Mouse (Mus musculus) liver, adult 10 weeks (tissue): ENCODE measurements around the gene Exoc3. TPM values are rescaled to one million over a fixed set of nuclear protein-coding genes. Genes with fewer than 3 reads are reported as not detected.

ENCODE experiments used
- polyA plus RNA-seq: library from polyadenylated mRNA; stranded (reverse); fragments of 350-450 nt; fragmentation: Illumina TruSeq; extraction: RNeasy Lipid Tissue Mini Kit (QIAGEN cat#74804); gene quantifications from one replicate; pipeline ENCODE4 v1.2.3, GENCODE M21; 2014; ENCODE audit warnings: low read depth, low replicate concordance

Exoc3 gene
- polyA plus RNA-seq = 16.1 TPM

GRCm38 (mm10) chr13:74208317-74208985, at the start of gene Exoc3:
TSS of gene Exoc3 (minus strand) at chr13:74208732.

GRCm38 (mm10) chr13:74121141-74121602, 87.4 kb downstream of the Exoc3 start, which contains the start of gene Slc9a3:
TSS of gene Slc9a3 (plus strand) at chr13:74121457.

Other genes with a start within 250 kb of the Exoc3 start
- not detected for gene Zdhhc11, start 244.9 kb downstream of the Exoc3 start, polyA plus RNA-seq
- 4.2 TPM for gene Tppp, start 199.3 kb downstream of the Exoc3 start, polyA plus RNA-seq
- 0.66 TPM for gene Cep72, start 146.4 kb downstream of the Exoc3 start, polyA plus RNA-seq
- not detected for gene Slc9a3, start 87.3 kb downstream of the Exoc3 start, polyA plus RNA-seq
- not detected for gene Ahrr, start 83.6 kb upstream of the Exoc3 start, polyA plus RNA-seq
- gene Pdcd6, start 108.8 kb upstream of the Exoc3 start, polyA plus RNA-seq = 102 TPM
- 371 TPM for gene Sdha, start 141.5 kb upstream of the Exoc3 start, polyA plus RNA-seq
- gene Ccdc127, start 141.6 kb upstream of the Exoc3 start, polyA plus RNA-seq = 14.6 TPM
- 0.21 TPM for gene Lrrc14b, start 155.3 kb upstream of the Exoc3 start, polyA plus RNA-seq
- 8.0 TPM for gene Zfp72, start 182.1 kb upstream of the Exoc3 start, polyA plus RNA-seq
- gene Ftl1-ps1, start 191.0 kb upstream of the Exoc3 start, polyA plus RNA-seq = 15.5 TPM